Mouse (Mus musculus) embryonic facial prominence, embryonic 11.5 days (tissue): ENCODE measurements around the gene Map7d1. TPM values are rescaled to one million over a fixed set of nuclear protein-coding genes. Genes with fewer than 3 reads are reported as not detected.

Experiments
- ATAC-seq: fragments of 200-750 bp; cut with Nextera tagmentation; replicated peaks from 2 replicates; pipeline ENCODE4 v1.8.0; 2017; ENCODE audit warnings: low read depth; ENCODE audit not compliant: insufficient number of reproducible peaks, low FRiP score, low TSS enrichment
- DNase-seq: peaks from one replicate; pipeline ENCODE4 v3.0.0-alpha.2; 2015; ENCODE audit warnings: low spot score
- H3K27ac ChIP-seq: fragments of 300-500 bp; sonication (generic); replicated peaks from 2 replicates; pipeline ENCODE4 v1.5.1; 2014; ENCODE audit warnings: mild to moderate bottlenecking, low read depth, low read length, control low read depth
- H3K27me3 ChIP-seq: fragments of 300-500 bp; sonication (generic); 2 replicates; pipeline ENCODE4 v1.6.1; 2014; ENCODE audit warnings: mild to moderate bottlenecking, low read length, moderate library complexity, mixed read lengths; ENCODE audit not compliant: control insufficient read depth, insufficient read depth
- H3K36me3 ChIP-seq: fragments of 300-500 bp; sonication (generic); replicated peaks from 2 replicates; pipeline ENCODE4 v1.6.1; 2014; ENCODE audit warnings: low read depth, mild to moderate bottlenecking, low read length, moderate library complexity, mixed read lengths; ENCODE audit not compliant: control insufficient read depth, insufficient read depth
- H3K4me1 ChIP-seq: fragments of 300-500 bp; sonication (generic); 2 replicates; pipeline ENCODE4 v1.6.1; 2014; ENCODE audit warnings: low read length, mixed read lengths; ENCODE audit not compliant: control insufficient read depth, insufficient read depth
- H3K4me2 ChIP-seq: fragments of 300-500 bp; sonication (generic); 2 replicates; pipeline ENCODE4 v1.6.1; 2014; ENCODE audit warnings: low read depth, mild to moderate bottlenecking, control low read depth, low read length, moderate library complexity
- H3K4me3 ChIP-seq: fragments of 300-500 bp; sonication (generic); 2 replicates; pipeline ENCODE4 v1.5.1; 2014; ENCODE audit warnings: low read depth, low read length, control low read depth
- H3K9ac ChIP-seq: fragments of 300-500 bp; sonication (generic); replicated peaks from 2 replicates; pipeline ENCODE4 v1.6.1; 2014; ENCODE audit warnings: mild to moderate bottlenecking, control low read depth, low read length
- H3K9me3 ChIP-seq: fragments of 300-500 bp; sonication (generic); replicated peaks from 2 replicates; pipeline ENCODE4 v1.6.1; 2016; ENCODE audit warnings: mild to moderate bottlenecking, low read length, inconsistent platforms, mixed read lengths; ENCODE audit not compliant: control insufficient read depth
- WGBS: fragments of 180-500 bp; shearing (Covaris S2); extraction: QIAGEN DNeasy Blood & Tissue Kit; methylation state at CpG from one replicate; pipeline ENCODE4 v1.1.7; 2014; 5-methylcytosine and 5-hydroxymethylcytosine counted together
- polyA plus RNA-seq: library from polyadenylated mRNA; unstranded; fragments of >200 nt; fragmentation: Nextera tagmentation; extraction: Ambion mirVana; gene quantifications from 2 replicates; pipeline ENCODE4 v1.2.1, GENCODE M21; 2014

Map7d1 gene
- polyA plus RNA-seq, 1 experiment from 2014 or later = 47.0 TPM

- Histone ChIP-seq H3K9ac (no peak overlapping the region), H3K4me2 (no peak overlapping the region), H3K27ac (no peak overlapping the region), H3K4me1 (no peaks in the 10 kb centered on the region), H3K27me3 (no peaks in the 10 kb centered on the region), H3K4me3 (no peak overlapping the region), H3K36me3 (no peaks in the 10 kb centered on the region; the same call in 1 of the 2 replicates), H3K9me3 (no peaks in the 10 kb centered on the region)
- 94% methylated on average over 4 of the region's 4 CpGs for WGBS
- DNase-seq (no peak), ATAC-seq (no peak)
Observed at GRCm38 (mm10) chr4:126194916-126195315, 61.2 kb downstream of the Map7d1 start.

GRCm38 (mm10) chr4:126194216-126194615 lies 61.9 kb downstream of the Map7d1 start:
- no peak for DNase-seq
- H3K9me3 ChIP-seq = no peaks in the 10 kb centered on the region
- ATAC-seq = no peak

DNA sequence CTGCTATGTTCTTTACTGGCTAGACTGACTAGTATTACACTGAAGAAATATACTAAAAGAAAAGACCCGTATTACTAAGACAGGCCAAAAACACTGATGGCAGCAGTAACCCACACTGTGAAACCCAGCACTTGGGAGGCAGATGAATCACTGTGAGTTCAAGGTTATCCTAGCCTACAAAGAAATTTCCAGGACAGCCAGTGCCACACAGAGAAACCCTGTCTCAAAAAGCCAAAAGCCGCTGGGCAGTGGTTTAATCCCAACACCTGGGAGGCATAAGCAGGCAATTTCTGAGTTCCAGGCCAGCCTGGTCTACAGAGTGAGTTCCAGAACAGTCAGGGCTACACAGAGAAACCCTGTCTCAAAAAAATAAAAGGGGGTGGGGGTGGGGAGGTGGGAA lies 65.5 kb downstream of the Map7d1 start:
- H3K4me3 ChIP-seq = no peak overlapping the region
- no peaks in the 10 kb centered on the region for H3K9me3 ChIP-seq
- H3K27me3 ChIP-seq = no peaks in the 10 kb centered on the region
- H3K4me2 ChIP-seq = no peak overlapping the region
- H3K9ac ChIP-seq = no peak overlapping the region
- H3K36me3 ChIP-seq = no peaks in the 10 kb centered on the region; the same call in 1 of the 2 replicates
- H3K4me1 ChIP-seq = no peaks in the 10 kb centered on the region
- WGBS = 91% methylated on average over 2 of the region's 2 CpGs
- ATAC-seq (no peak), DNase-seq (no peak)
- H3K27ac ChIP-seq = no peak overlapping the region

More at GRCm38 (mm10) chr4:126194216-126194615, 61.9 kb downstream of the Map7d1 start:
- H3K4me2 ChIP-seq = no peak overlapping the region
- H3K36me3 ChIP-seq = no peaks in the 10 kb centered on the region; the same call in 1 of the 2 replicates
- no peak overlapping the region for H3K27ac ChIP-seq
- H3K27me3 ChIP-seq = no peaks in the 10 kb centered on the region
- no peak overlapping the region for H3K9ac ChIP-seq
- no peaks in the 10 kb centered on the region for H3K4me1 ChIP-seq
- no peak overlapping the region for H3K4me3 ChIP-seq

GRCm38 (mm10) chr4:126187096-126187495 lies 69.0 kb downstream of the Map7d1 start:
- 98% methylated on average over 3 of the region's 3 CpGs for WGBS
- Histone ChIP-seq H3K9me3 (no peaks in the 10 kb centered on the region), H3K27me3 (no peaks in the 10 kb centered on the region), H3K4me3 (no peak overlapping the region), H3K27ac (no peak overlapping the region), H3K36me3 (no peaks in the 10 kb centered on the region; the same call in 1 of the 2 replicates), H3K4me1 (no peaks in the 10 kb centered on the region), H3K9ac (no peak overlapping the region), H3K4me2 (no peak overlapping the region)
- DNase-seq (no peak), ATAC-seq (no peak)

GRCm38 (mm10) chr4:126183034-126183433 lies 73.1 kb downstream of the Map7d1 start:
- no peak overlapping the region for H3K27ac ChIP-seq
- no peak overlapping the region for H3K9ac ChIP-seq
- no peak for DNase-seq
- H3K4me3 ChIP-seq = no peak overlapping the region
- no peak overlapping the region for H3K4me2 ChIP-seq
- ATAC-seq = no peak
- H3K4me1 ChIP-seq = no peaks in the 10 kb centered on the region
- no peaks in the 10 kb centered on the region for H3K9me3 ChIP-seq
- H3K27me3 ChIP-seq = no peaks in the 10 kb centered on the region
- 85% methylated on average over 5 of the region's 5 CpGs for WGBS
- H3K36me3 ChIP-seq = no peaks in the 10 kb centered on the region; the same call in 1 of the 2 replicates

Other genes with a start within 250 kb of the Map7d1 start
- gene Csf3r, start 231.8 kb downstream of the Map7d1 start, polyA plus RNA-seq = 0.42 and 0.49 TPM in 2 replicates
- 176 and 177 TPM in 2 replicates for gene Mrps15, start 209.4 kb downstream of the Map7d1 start, polyA plus RNA-seq
- 17.1 and 18.3 TPM in 2 replicates for gene Oscp1, start 197.8 kb downstream of the Map7d1 start, polyA plus RNA-seq
- gene Lsm10, start 159.7 kb downstream of the Map7d1 start, polyA plus RNA-seq = 46.1 and 47.0 TPM in 2 replicates
- 22.7 and 23.8 TPM in 2 replicates for gene Stk40, start 152.4 kb downstream of the Map7d1 start, polyA plus RNA-seq
- gene Eva1b, start 108.6 kb downstream of the Map7d1 start, polyA plus RNA-seq = 48.9 and 51.0 TPM in 2 replicates
- 4.7 and 5.0 TPM in 2 replicates for gene Sh3d21, start 92.9 kb downstream of the Map7d1 start, polyA plus RNA-seq
- gene Thrap3, start 53.6 kb downstream of the Map7d1 start, polyA plus RNA-seq = 211 and 232 TPM in 2 replicates
- gene Trappc3, start 6.0 kb upstream of the Map7d1 start, polyA plus RNA-seq = 33.8 and 36.7 TPM in 2 replicates
- 15.7 and 18.1 TPM in 2 replicates for gene Col8a2, start 30.4 kb upstream of the Map7d1 start, polyA plus RNA-seq
- 44.6 and 48.0 TPM in 2 replicates for gene Adprhl2, start 65.4 kb upstream of the Map7d1 start, polyA plus RNA-seq
- gene Tekt2, start 69.3 kb upstream of the Map7d1 start, polyA plus RNA-seq = 3.4 and 3.5 TPM in 2 replicates
- 10.2 and 12.8 TPM in 2 replicates for gene Ago3, start 173.2 kb upstream of the Map7d1 start, polyA plus RNA-seq
- 10.6 and 11.0 TPM in 2 replicates for gene Ago1, start 212.2 kb upstream of the Map7d1 start, polyA plus RNA-seq